Mouse (Mus musculus) liver, adult (tissue): ENCODE data around the gene Thoc5.

Experiments
- GATA4 ChIP-seq: IDR thresholded peaks from 2 replicates; pipeline ENCODE4 v1.6.1; 2014; ENCODE audit warnings: mild to moderate bottlenecking, low read length; ENCODE audit not compliant: insufficient replicate concordance

Gene Thoc5

DNA sequence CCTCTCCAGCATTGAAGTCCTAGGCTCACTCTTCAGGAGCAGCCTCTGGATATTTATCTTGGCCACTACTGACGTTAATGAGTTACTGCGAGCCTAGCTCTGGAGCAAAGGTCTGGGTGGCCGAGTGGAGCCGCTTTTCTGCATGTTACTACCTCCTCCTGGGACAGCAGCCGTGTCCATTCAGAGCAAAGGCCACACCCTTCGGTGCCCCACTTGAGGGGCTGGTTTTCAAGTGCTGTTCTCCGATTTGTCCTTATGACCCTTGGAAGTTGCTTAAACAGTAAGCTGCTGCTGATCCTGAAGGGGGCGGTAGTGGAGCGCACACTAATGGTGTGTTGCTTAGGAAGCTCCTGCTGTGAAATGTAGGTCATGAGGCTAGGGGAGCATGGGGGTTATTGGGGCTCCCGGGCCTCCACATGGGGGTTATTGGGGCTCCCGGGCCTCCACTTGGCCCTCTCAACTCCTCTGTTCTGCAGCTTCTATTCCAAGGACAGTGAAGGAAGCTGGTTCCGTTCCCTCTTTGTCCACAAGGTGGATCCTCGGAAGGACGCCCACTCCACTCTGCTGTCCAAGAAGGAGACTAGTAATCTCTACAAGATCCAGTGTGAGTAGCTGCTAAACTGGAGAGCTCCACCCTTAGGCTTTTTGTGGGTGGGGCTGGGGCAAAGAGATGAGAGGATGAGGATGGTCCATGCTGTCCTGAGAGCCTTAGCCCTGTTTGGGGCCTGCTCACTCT is 12.1 kb upstream of the Thoc5 start:
- no peak for TF ChIP-seq GATA4

DNA sequence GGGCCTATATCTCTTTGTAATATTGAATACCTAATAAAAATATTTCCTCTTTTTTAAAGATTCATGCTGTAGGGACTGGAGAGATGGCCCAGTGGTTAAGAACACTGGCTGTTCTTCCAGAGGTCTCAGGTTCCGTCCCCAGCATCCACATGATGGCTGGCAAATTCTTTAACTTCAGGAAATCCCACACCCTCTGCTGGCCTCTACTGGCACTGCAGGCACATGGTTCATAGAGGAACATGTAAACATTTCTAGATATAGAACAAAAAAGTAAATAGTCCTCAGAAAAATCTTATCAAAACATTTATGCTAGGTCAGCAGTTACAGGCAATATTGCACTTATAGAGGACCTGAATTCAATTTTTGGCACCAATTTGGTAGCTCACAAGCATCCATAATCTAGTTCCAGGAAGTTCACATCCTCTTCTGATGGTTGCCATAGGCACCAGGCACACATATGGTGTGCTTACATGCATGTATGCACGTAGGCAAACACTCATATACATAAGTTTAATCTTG is 9.7 kb upstream of the Thoc5 start:
- TF ChIP-seq GATA4, result no peak

DNA sequence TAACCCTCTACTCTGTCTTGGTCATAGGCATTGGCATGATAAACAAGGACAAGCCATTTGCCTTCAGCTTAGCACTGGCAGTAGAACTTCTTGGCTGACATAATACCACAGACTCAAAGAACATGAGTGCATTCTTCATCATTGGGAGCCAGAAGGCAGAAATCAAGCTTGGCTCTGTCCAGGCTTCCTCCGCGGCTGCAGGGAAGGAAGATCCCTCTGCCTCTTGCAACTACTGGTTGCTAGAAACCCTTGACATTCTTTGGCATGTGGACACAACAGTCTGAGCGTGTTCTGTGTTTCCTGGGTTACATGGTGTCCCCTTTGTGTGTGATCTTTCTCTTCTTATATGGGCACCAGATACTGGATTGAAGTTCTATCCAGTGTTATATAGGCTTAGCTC is 8.1 kb upstream of the Thoc5 start:
- no peak for TF ChIP-seq GATA4

DNA sequence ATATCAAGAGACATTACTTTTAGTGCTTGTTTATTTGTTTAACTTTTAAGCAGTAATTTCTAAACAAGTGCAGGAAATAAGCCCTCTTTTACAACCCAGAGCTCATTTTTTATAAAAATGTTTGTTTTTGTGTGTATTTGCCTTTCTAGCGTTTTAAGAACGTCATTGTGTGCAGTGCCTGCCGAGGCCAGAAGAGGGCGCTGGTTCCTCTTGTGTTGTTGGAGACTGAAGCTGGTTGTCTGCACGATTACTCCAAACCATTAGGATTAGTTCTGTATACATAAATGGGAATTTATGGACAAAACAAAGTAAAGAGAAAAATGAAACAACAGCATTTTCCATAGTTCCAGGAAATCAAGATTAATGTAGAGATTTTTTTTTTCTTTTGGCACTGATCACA is 5.3 kb downstream of the Thoc5 start:
- TF ChIP-seq GATA4, result no peak

DNA sequence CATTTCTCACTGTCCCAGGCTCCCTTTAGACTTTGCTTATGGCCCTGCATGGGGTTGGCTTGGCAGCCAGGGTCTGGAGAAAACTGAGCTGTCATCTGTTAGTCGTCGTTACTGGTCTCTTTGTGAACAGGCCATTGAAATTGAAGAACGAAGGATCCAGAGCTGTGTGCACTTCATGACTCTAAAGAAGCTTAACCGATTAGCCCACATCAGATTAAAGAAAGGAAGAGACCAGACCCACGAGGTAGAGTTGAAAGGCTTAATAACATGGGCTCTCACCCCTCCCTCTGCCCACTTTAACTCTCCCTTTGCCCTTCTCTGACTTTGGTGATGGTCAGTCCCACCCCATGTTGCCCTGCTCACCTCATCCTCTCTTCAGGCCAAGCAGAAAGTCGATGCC is 6.8 kb downstream of the Thoc5 start:
- TF ChIP-seq GATA4, result no peak

DNA sequence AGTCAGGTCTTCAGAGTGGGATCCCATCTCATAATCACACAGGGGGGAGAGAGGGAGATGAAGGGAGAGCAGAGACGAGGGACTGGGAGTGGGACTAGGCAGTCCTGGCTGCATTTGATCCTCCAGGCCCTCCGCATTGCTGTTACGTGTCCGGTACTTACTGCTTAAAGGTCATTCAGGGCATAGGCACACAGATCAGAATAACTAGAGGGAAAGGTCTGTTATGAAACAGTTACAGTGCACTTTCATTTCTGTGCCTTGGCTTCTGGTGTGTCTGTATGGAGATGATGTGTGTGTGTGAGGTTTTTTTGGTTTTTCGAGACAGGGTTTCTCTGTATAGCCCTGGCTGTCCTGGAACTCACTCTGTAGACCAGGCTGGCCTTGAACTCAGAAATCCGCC is 11.1 kb downstream of the Thoc5 start:
- no peak for TF ChIP-seq GATA4

DNA sequence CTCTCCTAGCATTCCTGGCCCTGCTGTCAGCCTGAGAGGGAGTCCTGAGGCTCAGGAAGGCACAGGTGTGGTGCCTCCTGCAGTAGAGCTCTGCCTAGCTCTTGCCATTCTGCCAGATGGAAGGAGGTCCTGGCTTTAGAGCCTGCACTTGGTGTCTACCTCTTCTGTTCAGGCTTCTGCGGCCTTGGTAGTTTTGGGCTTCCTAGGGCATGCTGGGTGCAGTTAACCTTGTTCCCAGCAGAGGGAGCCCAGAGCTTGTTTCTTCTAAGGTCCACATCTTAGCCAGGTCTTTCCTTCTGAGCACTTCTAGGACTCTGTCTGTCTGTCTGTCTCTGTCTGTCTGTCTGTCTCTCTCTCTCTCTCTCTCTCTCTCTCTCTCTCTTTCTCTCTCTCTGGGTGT is 20.9 kb downstream of the Thoc5 start:
- no peak for TF ChIP-seq GATA4

DNA sequence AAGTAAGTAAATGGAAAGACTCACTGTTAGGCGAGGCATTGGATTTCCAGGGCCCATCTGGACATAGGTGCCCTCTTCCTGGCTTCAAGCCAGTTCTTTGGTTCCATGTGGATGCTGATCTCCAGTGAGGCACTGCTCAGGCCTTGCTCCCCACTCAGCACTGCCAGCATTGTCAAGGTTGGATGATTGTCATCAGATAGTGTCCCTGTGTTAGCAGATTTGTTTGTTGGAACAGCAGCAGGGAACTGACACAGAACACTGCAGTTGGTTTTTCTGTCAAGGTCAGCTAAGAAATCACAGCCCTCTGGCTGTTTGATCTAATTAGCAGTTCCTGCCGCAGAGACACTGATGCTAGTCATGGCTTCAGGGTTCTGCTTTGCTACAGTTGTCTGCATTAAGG is 26.2 kb downstream of the Thoc5 start:
- TF ChIP-seq GATA4, result no peak

DNA sequence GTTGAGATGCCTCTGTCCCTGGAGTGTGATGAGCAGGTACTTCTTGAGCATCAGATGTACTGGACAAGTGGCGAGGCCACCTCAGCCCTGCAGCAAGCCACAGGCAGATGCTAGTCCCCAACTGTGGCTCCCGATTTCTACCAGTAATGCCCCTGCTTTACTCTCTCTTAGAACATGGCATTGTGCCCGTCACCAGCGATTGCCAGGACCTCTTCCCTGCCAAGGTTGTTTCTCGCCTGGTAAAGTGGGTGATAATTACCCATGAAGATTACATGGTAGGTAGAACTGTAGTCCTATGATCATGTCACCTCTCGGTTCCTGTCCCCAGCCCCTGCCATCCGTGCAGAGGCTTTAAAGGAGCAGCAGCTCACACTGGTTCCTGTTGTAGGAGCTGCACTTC is 26.6 kb downstream of the Thoc5 start:
- no peak for TF ChIP-seq GATA4

DNA sequence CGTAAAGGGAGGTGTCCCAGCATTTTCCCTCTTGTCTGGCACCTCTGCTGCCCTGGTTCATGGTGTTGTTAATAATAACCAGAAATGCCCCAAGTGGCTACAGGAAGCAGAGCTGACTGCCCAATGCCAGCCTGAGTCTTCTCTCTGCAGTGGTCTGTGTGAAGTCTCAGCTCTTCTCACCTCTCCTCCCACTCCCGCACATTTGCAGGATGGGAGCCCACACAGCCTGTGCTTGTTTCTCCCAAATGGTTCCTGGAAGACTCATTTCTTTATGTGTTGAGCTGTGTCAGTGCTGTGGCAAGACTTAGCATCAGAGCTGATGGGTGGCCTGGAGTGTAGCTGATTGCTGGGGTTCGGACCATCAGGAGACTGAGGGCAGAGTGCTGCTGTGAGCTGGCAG is 32.1 kb downstream of the Thoc5 start:
- no peak for TF ChIP-seq GATA4

DNA sequence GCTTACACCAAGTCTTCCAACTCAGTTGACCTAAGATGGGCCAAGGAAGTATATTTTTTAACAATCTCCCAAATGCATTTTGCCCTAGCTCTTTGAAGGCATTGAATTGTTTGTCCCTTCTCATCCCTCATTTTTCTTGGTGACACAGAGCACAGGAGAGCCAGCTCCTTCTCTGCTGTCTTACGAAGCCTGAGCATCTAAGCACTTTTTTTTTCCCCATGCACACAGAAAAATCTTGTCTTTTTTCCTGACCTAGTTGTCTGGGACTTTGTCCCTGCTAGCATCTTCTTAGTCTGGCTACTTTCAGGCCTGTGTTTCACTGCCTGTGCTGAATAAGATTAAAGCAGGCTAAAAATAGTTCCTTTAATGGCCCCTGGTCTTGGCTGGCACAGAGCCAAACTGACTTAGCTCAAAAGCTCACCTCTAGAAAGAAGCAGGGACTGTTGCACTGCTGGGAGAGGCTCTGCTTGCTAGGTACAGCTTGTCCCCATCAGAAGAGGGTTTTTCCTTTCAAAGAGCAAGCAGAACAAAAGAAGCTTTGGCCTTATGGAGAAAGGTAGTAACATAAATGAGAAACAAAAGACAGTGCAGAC is 36.0 kb downstream of the Thoc5 start:
- TF ChIP-seq GATA4, result no peak

DNA sequence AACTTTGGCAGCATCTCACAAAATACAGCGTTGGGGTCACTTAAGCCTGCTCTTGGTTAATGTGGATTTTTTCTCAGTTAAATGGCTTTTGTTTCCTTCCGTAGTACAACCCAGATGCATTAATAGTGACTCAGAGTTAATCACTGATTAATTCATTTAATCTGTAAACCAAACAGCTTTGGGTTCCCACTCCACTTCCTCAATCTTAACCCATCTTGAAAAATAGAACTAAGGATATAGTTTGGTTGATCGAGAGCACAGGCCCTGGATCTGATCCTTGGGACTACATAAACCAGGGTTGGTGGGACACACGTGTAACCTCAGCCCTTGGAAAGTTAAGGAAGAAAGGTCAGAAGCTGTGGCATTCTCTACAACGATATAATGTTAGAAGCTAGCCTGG is 41.1 kb downstream of the Thoc5 start:
- no peak for TF ChIP-seq GATA4

DNA sequence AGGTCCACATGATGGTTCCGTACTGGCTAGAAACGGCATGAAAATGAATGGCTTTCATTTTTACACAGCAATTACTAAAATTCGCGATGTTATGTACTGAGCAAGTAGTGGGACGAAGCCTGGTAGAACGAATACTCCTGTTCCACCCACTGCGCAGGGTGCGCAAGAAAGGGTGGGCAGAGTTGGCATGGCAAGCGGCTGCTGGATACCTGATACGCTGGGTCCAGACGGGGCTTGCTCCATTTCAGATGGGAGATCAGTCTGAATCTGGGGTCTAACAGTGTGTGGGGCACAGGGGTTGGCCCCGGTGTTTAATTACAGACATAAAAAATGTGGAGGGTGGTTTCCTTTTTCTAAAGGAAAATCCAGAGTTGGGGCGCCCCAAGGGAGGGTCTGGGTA is 51.4 kb downstream of the Thoc5 start:
- TF ChIP-seq GATA4, result no peak

DNA sequence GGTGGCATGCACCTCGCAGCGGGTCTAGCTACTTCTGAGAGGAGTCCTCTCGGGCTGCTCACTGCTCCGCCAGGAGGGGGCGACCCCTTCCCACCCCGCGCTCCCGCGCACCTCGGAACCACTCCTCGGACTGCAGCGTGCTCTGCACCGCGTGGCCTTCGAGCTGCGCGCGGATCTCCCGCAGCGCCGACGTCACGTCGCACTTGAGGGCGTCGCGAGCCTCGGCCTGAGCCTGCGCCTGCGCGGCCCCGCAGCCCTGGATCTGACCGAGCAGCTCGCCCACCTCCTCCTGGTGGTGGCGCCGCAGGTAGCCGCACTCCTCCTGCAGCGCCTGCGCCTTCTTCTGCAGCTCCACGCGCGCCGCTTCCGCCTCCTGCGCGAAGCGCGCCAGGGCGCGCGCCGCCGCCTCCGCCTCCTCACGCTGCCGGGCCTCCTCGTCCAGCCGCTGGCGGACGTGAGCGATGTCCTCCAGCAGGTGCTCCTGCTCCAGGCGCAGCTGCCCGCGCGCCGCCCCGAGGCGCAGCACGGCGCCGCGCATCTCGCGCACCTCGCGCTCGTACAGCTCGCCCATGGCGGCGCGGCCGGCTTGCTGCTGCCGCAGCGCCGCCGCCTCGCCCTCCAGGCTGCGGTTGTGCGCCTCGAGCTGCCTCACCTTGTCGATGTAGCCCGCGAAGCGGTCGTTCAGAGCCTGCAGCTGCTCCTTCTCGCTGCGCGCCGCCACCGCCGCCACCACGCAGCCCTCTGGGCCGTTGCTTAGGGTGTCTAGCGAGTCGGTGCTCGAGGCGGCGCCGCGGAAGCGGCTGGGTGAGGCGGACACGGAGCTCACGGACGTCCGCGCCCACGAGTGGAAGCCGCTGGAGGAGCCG is 52.1 kb downstream of the Thoc5 start:
- no peak for TF ChIP-seq GATA4

DNA sequence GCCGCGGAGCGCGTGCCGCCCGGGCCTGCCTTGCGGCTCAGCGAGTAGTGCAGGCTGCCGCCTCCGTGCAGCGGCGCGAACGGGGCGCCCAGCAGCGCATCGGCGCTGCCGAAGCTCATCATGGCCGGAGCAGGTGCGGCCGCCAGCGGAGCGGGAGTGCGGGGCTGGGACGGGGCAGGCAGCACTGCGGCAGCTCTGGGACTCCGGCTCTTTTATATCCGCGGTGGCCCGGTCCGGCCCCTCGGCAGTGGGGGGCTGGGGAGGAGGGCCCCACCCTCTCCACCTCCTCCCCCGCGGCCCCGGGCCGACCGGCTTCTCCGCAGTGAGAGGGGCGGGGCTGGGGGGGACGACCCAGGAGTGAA is 52.7 kb downstream of the Thoc5 start, which contains the start of gene Nefh:
Nefh (minus strand) TSS at position 252 of the 362 bp plus-strand sequence.
- no peak for TF ChIP-seq GATA4

DNA sequence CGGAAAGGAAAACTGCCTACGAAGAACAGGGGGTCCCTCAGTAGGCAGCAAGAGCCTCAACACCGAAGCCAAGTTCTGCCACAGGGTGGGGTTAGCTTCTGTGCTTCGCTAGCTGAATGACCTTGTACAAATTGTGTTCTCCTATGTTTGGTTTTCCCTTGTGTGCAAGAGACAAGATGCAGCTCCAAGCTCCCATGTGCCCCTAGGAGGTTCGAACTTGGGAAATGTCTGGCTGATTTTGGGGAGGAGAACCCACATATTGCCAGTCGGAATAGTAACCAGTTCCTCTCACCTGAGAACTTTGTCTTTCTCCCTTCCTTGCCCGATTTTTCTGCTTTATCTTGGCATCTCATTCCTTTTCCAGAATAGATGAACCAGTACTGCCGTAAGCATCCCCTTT is 53.7 kb downstream of the Thoc5 start:
- TF ChIP-seq GATA4, result no peak
